Mouse (Mus musculus) c-Kit-positive CD71-positive TER-119-negative erythroid progenitor cells, embryonic 14.5 days (primary cell): Measurements from ENCODE around the gene Ap2s1.
A peak's percentile ranks its signal among the peaks of the same experiment; 100 is the strongest.

Experiments
- DNase-seq: peaks from one replicate; pipeline ENCODE4 v3.0.0-alpha.2; 2013; ENCODE audit warnings: low read depth

Gene Ap2s1

DNA sequence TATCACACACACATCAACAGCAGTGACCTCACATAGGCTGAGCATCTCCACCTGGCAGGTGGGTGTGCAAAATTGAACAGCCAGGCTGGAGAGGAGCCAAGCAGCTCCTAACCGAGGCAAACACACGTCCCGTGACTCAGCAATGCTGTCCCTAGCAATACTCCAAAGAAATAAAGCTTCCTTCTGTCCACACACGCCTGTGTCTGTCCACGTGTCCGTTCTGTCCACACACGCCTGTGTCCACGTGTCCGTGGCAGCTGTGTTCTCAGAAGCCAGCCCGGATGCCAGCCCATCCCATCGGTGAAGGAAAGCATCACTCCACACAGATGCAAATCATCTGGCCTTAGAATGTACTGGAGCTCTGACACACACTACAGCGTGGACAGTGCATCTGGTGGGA is 13.8 kb downstream of the Ap2s1 start:
- no peak for DNase-seq

DNA sequence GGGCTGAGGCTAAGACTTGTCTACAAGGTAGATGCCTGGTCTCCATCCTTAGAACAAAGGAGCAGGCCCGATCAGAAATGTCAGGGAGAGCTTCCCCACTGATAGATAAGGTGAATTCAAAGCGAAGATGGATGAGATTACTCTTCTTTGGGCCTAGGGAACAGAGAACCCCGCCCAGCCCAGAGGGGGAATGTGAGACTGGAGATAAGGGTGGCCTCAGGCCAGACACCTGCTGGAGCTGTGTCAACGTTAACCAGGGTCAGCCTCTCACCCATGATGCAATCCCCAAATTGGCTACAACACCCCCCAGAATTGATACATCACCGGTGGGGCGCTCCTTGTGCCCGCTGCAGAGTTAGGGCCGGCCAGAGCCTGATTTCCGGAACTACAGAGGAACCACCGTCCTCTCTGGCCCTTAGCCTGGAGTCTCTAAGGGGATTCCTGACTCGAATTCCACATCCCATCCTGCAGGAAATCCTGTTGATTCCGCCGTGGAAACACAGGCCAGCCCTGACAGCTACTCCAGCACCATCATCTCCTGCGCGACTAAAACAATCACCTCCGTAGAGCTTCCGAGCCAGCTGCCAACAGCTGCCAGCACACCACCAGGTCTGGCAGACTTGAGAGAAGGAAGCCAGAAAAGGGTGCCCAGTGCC is 17.3 kb downstream of the Ap2s1 start:
- no peak for DNase-seq

DNA sequence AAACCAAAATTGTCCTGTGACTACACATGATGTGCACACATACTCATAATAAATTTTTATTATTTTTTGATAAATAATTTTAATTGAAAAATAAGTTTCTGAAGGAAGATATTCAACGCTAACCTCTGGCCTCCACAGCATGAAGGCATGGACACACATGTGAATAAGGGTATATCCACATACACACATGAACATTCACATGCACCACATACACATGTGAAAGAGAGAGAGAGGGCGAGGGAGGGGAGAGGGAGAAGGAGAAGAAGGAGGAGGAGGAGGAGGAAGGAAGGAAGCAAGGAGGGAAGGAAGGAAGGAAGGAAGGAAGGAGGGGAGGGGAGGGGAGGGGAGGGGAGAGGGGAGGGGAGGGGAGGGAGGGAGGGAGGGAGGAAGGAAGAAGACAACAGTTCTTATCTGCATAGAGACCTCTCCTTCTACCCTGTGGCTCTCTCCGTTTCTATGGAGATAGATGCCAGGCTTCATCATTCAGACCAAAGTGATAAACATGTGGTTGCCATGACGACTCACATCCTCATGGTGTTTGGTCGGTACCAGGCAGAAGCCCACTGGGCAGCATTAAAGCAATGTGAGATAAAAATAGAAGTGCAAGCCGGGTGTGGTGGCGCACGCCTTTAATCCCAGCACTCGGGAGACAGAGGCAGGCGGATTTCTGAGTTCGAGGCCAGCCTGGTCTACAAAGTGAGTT is 20.8 kb downstream of the Ap2s1 start:
- DNase-seq: no peak

DNA sequence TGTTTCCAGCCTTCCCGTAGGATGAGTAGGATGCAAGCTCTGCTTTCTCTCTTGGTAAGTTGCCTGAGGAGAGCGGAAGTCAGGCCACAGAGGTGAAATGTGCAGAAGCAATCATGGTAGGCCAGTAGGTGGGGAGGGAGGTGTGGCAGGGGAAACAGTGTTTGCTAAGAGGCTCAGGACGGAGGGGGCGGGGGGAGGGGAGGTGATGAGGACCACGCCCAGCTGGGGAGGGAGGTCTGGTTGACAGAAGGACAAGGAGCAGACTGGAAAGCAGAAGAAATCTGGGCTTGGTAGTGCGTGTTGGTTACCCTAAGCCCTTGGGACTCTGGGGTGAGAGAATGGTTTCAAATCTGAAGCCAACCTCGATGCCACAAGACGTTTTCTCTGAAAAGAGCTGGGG is 22.1 kb downstream of the Ap2s1 start:
- DNase-seq: no peak

DNA sequence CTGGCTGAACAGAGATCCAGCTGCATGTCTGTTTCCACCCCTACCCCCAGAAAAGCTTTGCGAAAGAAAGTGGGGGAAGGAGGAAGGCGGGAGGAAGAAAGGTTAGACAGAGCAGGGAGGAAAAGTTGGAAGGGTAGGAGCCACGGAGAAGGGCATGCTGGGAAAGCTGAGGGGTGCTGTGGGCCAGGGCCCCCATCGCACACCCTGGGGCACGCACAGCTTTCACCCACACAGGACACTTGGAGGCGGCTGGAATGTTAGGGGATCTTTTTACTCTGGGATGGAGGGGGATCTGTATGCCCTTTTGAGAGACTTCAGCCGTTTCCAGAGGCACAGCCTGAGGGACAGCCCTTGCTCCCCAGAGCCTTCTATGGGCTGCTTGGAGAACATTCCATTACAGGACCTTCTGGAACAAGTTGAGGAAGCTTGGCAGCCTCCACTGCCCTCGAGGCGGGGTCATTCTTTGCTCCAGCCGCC is 22.8 kb downstream of the Ap2s1 start:
- no peak for DNase-seq

DNA sequence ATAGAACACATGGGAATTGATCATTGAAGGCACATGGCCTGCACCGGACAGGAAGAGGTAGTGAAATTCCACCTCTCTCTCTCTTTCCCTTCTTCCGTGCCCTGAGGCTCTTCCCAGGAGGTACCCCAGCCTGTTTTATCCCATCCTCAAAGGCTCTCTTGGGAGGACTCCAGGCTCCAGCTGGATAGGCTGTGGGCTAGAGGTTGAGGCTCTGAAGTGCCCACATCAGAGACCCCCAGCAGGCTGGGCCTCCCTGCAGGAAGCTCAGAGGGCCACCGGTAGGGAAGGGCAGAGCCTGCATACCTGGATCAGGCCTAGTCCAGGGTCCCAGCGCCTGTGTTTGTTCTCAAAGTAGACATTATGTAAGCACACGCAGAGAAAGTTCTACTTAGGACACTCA is 23.4 kb downstream of the Ap2s1 start:
- DNase-seq: no peak

DNA sequence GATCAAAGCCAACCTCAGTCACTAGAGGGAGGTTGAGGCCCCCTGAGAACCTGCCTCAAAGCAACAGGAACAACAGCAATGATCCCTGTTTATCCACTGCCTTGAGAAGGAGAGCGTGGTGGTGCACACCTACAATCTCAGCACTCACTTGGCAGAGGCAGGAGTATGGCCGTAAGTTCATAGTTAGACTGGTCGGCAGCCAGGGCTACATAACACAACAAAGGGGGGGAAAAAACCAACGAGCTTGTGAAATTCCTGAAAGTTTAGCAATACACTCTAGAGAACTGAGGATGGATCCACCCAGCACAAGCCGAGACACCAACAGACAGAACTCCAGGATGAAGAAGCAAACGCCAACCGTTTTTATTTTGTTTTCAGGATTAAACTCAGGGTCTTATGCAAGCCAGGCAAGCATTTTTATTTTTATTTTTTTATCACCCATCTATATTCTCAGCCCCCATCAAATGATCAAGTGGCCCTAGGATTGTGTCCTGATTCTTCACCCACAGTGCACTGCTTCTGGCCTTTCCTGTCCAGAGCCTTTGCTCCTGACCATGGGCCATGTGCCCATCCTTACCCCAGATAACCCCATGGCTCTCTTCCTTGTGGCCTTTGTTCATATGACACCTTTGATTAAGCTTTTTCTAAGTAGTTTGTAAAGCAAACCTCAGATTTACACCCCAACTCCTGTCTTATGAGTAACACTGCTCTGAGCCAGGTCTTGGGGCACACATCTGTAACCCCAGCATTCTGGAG is 25.4 kb downstream of the Ap2s1 start:
- DNase-seq: no peak

DNA sequence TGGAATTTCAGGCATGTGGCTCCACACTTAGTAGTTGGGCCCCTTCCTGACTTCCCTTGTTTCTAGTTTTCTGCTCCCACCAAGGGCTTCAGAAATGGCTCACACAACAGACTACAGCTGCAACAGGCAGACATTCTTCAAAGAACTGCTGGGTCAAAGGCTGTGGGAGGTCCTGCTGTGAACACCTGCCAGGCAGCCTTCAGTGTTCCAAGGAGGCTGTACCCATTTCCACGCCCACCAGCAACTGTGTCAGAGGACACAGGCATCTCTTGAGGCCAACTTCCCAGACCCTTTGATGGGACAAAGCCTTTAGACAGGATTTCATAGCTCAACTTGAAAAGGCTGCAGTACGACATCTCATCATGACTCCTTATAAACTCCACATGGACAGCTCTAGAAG is 28.2 kb downstream of the Ap2s1 start:
- DNase-seq: no peak

DNA sequence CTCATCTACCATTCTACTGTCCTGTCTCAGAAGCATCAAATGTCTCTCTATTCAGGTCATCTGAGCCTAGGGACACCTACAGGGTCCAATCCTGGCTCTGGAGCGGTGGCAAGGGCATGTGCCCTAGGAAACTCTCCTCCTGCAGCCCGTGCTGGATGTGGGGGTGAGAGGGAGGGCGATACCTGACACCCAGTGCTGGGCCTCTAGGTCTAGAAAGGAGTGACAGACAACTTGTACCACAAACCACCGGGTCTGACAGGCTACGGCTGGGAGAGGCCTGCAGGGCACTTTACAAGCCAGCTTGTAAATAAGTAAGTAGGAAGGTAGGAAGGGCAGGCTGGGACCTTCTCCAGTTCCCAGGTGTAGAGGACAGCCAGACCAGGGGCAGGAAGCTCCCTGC is 37.7 kb downstream of the Ap2s1 start:
- DNase-seq: no peak

DNA sequence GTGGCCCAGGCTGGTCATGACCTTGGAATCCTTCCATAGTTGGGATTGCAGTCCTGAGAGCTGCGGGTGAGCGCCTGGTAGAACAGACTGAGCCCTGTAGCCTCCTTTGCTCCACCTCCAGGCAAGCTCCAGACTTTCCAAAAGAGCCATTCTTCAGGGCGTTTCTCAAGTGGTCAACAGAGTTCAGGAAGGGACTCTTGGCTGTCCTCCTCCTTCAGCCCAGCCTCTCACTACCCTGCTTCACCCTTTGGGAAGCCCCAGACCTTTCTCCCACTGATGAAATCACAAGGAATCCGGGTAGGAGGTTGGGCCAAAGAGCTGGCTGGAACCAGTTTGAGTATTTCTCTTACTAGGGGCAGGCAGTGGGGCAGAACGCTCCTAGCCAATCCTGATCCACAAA is 41.9 kb downstream of the Ap2s1 start:
- DNase-seq: no peak

DNA sequence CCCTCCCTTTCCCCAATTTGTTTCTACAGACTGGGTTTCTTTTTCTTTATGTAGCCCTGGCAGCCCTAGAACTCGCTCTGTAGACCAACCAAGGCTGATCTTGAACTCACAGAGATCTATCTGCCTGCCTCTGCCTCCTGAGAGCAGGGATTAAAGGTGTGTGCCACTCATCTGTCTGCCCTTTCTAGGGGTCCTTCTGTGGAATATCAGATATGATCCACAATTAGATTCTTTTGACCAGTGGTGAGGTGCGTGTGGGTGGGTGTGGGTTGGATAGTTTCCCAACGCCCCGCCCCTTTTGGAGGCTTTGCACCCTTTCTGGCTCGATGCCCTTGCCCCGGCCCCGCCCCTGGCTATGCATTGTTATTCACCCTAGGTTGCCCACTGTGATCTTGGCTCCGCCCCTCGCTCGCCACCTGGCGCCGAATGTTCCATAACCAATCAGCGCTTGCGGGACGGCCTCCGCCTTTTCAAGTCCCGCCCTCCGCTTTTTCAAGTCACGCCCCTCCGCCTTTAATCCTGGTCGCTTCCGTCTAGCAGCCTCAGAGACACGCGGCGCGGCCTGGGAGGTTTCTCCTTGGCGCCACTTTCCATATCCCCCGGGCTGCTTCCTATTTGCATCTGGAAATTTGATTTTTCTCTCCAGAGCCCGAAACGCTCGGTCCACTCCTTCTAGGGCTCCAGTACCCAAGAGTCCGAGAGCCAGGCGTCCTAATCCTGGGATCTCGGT is 42.8 kb downstream of the Ap2s1 start, which contains the start of gene Slc1a5:
Gene Slc1a5, plus strand, starts transcription at position 516 of the 730 bp plus-strand sequence.
- peak; percentile 96 for DNase-seq

DNA sequence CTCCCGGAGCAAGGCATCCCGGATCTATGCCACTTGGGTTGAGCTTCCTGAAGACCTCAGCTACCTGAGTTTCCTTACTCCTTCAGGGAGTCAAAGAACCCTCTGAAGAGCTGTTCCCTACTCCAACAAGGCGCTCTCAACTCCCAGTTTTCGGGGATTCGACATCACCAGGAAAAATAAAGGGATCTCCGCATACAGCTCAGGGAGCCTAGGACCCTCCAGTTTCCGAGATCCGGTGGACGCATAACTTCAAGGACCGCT is 43.3 kb downstream of the Ap2s1 start:
- DNase-seq: no peak

DNA sequence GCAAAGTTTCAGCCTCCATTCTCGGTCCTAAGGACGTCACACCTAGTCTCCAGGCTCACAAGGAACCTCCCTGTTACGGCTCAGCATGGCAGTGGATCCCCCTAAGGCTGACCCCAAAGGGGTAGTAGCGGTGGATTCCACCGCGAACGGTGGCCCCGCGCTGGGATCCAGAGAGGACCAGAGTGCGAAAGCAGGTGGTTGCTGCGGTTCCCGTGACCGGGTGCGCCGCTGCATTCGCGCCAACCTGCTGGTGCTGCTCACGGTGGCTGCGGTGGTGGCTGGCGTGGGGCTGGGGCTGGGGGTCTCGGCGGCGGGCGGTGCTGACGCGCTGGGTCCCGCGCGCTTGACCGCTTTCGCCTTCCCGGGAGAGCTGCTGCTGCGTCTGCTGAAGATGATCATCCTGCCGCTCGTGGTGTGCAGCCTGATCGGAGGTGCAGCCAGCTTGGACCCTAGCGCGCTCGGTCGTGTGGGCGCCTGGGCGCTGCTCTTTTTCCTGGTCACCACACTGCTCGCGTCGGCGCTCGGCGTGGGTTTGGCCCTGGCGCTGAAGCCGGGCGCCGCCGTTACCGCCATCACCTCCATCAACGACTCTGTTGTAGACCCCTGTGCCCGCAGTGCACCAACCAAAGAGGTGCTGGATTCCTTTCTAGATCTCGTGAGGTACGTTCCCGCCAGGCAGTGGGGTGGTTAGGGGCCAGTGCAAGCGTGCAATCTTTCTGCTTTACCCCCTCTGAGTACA is 43.8 kb downstream of the Ap2s1 start:
- DNase-seq: peak; percentile 37

DNA sequence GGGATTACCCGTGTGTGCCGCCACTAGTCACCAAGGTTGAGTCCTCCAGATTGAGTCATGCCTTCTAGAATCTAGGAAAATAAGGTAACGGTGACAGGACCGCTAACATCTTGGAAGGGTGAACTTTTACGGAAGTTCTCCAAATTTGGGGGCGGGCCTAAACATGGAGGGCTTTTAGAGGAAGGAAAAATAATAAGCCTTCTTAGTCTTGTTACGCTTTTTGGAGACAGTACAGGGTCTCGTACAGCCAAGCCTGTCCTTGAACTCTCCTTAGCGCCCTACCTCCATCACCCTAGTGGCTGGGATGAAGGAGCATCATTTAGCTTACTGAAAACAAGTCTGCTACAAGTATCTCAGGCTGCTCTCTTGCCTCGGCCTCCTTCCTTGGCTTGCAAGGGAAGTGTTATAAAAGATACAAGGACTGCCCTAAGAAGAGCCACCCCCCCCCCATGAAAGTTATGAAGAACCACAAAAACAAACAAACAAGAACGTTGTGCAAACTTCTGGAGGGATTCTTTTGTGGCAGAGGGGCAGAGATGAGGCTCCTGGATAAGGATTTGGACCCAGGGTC is 44.4 kb downstream of the Ap2s1 start:
- peak; percentile 30 for DNase-seq

DNA sequence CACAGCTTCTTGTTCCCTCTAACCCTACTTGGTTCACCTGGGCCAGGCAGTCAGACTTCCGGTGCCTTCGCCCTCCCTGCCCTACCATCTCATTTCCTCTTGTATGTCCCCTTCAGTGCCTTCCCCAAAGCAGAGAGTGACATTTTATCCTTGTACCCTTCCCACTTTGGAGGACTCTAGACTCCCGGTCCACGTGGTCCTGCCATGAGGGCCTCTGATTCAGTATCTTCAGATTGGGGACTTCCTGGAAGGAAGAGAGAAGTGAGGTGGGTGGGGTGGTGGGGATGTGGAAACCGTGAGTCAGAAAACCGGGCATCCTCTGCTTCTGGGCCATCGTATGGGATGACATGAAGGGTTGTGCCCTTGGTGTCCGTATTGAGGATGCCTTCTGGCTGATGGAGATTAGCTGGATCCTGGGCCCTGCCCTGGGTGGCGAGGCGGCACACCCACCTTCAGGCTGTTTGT is 45.0 kb downstream of the Ap2s1 start:
- peak; percentile 77 for DNase-seq

DNA sequence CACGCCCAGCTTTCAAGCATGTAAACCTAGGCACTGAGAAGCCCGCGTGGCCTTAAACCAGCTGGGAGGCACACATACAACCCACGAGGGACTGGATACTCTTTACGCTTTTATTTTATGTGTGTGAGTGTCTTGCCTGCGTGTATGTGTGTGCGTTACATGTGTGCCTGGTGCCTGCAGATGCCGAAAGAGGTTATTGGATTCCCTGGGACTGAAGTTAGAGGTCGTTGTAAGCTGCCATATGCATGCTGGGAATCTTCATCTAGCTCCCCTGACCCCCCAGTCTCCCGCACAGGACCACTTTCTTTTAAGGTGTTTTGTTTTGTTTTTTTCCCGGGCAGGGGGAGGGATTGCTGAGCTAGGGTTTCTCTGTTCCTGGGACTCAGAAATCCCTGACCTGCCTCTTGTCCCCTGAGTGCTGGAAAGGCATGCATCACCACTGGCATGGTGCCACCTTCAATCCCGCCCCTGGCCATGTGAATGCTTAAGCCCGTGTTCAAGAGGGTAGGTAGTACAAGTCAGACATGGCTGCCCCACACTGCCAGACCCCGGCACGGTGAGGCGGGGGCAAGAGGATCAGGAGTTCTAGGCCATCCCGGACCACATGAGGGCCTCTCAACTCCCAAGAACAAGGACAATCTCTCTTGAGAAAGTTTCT is 45.7 kb downstream of the Ap2s1 start:
- no peak for DNase-seq

DNA sequence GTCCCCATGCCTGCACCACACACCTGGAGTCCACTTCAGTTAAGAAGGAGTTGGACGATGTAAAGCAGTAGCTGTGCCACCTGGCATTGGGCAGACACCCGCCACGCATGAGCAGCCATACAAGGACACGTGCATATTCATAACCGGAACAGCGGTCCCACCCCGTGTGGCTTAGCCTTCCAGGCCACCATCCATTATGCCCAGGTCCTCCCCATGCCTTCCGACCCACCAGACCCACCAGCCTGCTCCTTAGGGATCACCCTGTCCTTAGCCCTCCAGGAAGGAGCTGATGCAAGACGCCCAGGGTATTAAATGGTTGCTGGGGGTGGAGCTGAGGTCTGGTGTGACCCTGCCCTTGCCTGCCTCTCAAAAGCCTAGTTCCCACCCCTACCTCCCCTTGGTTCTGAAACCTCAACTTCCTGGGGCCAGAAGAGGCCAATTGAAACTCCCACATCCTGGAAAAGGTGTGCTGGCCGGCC is 46.3 kb downstream of the Ap2s1 start:
- DNase-seq: no peak

DNA sequence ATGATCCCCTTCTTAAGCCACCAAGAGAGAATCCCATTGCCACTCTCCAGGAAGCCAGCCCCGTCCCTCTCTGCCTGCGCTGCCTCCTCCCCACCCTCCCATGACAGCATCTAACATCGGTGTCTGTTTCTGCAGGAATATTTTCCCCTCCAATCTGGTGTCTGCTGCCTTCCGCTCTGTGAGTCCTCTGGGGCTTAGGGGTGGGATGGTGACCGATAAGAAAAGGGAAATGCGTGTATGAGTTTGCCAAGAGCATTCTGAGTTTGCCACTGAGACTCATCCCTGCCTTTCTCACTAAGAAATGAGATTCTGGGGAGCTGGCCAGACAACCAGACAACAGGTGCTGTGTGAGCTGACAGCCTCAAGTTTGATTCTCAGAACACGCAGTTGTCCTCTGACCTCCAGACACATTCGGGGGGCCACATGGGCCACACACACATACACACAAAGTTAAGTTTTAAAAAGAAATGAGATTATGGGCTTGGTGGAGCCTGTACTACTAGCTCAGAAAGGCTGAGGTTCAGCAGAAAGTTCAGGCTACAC is 47.4 kb downstream of the Ap2s1 start:
- no peak for DNase-seq

DNA sequence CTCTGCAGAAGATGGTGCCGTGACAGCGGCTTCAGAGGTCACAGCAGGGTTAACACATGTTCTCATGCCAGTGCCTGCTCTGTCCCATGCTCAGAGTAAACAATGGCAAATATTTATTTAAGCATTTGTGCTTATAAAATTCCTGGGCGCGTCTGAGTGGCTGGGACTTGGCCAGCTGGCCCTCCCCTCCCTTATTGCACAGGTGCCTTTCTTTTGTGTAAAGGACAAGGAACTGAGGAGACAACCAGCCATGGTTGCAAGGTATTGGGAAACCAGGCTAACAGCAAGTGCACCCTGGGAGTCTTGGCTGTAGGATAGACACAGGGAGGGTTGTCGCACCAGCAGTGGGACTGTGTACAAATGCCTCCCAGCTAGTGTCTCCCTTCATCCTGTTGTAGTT is 54.1 kb downstream of the Ap2s1 start:
- DNase-seq: no peak

DNA sequence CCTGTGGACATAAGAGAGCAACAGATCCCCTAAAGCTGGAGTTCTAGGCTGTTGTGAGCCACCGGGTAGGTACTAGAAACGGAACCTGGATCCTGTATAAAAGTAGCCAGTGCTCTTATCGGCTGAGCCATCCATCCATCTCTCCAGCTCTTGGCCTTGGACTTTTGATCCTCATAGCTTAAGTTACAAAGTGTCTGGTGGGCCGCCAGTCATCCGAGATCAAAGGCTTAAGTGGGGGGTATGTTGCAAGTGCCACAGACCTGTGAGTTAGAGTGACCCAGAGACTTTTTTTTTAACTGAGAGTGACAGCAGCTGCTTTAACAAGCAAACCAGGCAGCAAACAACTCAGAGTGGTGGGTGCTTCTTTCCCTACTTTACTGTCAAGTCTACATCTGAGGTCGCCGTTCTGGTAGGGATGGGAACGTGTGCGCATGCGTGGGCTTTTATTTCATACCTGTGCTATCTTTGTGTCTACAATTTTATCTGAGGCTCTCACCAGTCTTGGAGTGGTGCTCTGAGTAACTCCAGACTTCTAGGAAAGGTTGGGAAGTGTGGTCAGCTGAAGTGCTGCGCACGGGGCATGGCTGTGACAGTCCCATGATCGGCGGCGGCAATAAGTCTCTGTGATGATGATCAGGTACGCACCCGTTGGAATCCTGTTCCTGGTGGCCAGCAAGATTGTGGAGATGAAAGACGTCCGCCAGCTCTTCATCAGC is 55.0 kb downstream of the Ap2s1 start:
- no peak for DNase-seq
